Mouse (Mus musculus) bone marrow, adult 2 months (tissue): ENCODE measurements around the gene Cdk15.

Experiments used
- CTCF ChIP-seq: fragments of 200-500 bp; IDR thresholded peaks from 2 replicates; pipeline ENCODE4 v1.5.1; 2011; ENCODE audit warnings: low read length, control low read depth; ENCODE audit not compliant: control insufficient read depth, insufficient read depth
- POLR2A ChIP-seq: fragments of 200-500 bp; IDR thresholded peaks from 2 replicates; pipeline ENCODE4 v1.6.1; 2011; ENCODE audit warnings: low read depth, mild to moderate bottlenecking, control low read depth, low read length, borderline replicate concordance; ENCODE audit not compliant: control insufficient read depth

DNA sequence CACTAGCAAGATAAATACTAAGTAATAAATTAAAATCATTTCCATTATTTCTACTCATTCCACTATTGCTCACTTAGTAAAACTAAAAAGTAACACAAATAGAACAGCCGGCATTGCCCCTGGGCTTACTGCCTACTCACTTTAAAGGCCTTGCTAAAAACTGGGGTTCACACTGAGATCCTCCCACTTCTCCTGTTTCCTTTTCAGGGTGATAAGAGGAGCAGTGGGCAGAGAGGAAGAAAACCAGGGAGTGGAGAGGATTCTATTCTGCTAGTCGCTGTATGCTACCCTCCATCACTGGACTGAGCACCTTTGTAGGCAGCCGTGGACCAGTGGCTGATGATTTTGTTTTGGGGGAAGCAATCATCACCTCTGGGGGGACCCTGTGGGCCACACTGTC lies 40.5 kb downstream of the Cdk15 start:
- TF ChIP-seq POLR2A (no peak), CTCF (no peak)
